Mouse (Mus musculus): Measurements from ENCODE around the gene Cdkl3.

Cdkl3 gene

DNA sequence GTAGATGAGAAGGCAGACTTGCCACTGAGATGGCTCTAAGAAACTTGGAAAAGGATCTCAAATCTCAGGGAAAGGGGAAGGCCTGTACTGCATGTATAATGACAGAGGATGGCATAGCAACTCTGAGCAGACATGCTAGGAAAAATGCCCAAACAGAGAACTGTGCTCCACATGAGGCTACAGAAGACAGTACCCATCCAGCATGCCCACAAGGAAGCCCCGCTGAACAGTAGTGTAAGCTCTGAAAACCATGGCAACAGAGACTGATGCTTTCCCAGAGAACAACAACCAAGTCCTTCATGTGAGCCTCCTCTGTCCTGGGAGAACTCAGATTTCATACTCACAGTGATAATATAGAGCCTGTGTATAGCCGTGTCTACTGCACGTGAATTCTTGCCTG is 50.7 kb downstream of the Cdkl3 start:
- ChIA-PET POLR2A (interaction anchor here in 2 of 4 experiments (0.6 to 1.3 kb wide), 3 partner anchors 20 to 286 kb away, joined by 3 to 4 read pairs (median 3); no protein-coding TSS in a partner anchor), CTCF (interaction anchor here in 1 of 4 experiments (0.6 kb wide), 1 partner anchor 12 kb away, joined by 4 read pairs; no protein-coding TSS in a partner anchor)

- CTCF ChIA-PET: interaction anchor here in 1 of 4 experiments (1.0 kb wide), 1 partner anchor 73 kb away, joined by 3 read pairs; no protein-coding TSS in a partner anchor
- POLR2A ChIA-PET: interaction anchor here in 1 of 4 experiments (0.9 to 1.3 kb wide), 2 partner anchors 33 to 36 kb away, joined by 3 read pairs; no protein-coding TSS in a partner anchor
These were observed 52.2 kb downstream of the Cdkl3 start for GRCm38 (mm10) chr11:52056198-52056597.

DNA sequence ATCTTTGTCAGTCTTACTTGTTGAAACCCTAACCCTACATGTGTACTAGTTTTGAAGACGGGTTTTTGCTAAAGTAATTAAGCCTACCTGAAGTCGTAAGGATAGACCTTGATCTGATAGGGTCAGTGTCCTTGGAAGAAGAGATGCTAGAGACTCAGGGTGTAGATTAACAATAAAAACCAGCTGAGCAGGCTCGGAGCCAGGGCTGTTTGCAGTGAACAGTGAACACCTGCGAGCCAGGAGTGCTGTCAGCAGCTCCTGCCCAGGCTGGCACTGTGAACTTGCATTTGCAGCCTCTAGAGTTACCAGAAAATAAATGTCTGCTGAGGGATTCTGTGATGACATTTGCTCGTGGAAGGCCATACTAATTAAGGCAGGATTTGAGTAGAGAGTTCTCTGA is 55.0 kb downstream of the Cdkl3 start:
- ChIA-PET CTCF (interaction anchor here in 2 of 4 experiments (1.1 to 1.4 kb wide), 2 partner anchors 92 to 241 kb away, joined by 3 read pairs; partner anchors contain the start of gene Cdkn2aipnl (in 1 of the 2)), POLR2A (interaction anchor here in 2 of 4 experiments (0.6 to 0.9 kb wide), 4 partner anchors 12 to 360 kb away, joined by 3 read pairs; no protein-coding TSS in a partner anchor)

DNA sequence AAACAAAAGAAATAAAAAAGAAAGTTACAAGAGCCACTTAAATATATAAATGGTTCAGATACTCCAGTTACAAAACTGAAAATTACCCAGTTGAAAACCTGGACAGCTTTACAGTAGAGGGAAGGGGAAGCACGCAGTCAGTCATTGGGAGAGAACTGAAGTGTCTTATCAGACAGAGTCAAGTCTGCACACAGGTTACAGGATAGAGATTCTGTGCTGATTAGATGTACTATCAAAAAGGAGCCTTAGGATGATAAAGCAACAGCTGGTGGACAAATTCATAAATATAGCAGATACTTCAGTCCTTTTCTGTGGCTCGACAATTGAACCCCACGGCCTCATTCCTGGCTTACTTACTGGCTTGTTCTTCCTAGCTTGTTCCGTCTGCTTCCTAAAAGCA is 56.3 kb downstream of the Cdkl3 start:
- CTCF ChIA-PET: interaction anchor here in 3 of 4 experiments (0.7 to 1.4 kb wide), 4 partner anchors 93 to 240 kb away, joined by 3 to 4 read pairs (median 4); partner anchors contain the start of gene Cdkn2aipnl (in 1 of the 3)
- POLR2A ChIA-PET: interaction anchor here in 3 of 4 experiments (0.6 to 1.5 kb wide), 5 partner anchors 11 to 346 kb away, joined by 3 to 5 read pairs (median 3); no protein-coding TSS in a partner anchor

- CTCF ChIA-PET: interaction anchor here in 3 of 4 experiments (0.7 to 1.0 kb wide), 3 partner anchors 67 to 275 kb away, joined by 3 to 4 read pairs (median 4); no protein-coding TSS in a partner anchor
These were observed 58.4 kb downstream of the Cdkl3 start for GRCm38 (mm10) chr11:52062406-52062805.

GRCm38 (mm10) chr11:52064398-52064797 is 60.4 kb downstream of the Cdkl3 start:
- POLR2A ChIA-PET: interaction anchor here in 1 of 4 experiments (1.2 kb wide), 1 partner anchor 29 kb away, joined by 3 read pairs; no protein-coding TSS in a partner anchor

More at GRCm38 (mm10) chr11:52062406-52062805, 58.4 kb downstream of the Cdkl3 start:
- POLR2A ChIA-PET: interaction anchor here in 1 of 4 experiments (0.8 kb wide), 1 partner anchor 9 kb away, joined by 3 read pairs; no protein-coding TSS in a partner anchor

DNA sequence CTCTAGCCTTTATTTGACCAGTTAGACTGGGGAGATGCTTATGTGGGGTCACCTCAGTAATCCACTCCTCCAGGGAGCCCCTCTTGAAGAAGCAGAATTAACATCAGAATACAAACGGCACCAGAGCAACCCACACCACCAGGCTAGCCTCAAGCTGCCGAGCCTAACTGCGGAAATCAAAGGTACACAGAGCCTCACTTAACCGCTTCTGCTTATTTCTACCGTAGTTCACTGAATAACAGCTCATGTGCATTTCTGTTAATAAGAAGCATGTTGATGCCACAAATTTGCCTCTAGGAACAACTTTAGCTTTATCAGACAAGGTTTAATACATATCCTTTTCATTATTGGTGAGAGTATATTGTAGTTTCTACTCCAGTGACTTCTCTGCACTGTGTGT is 61.8 kb downstream of the Cdkl3 start:
- CTCF ChIA-PET: interaction anchor here in 1 of 4 experiments (0.5 to 0.7 kb wide), 2 partner anchors 131 to 414 kb away, joined by 3 to 5 read pairs; no protein-coding TSS in a partner anchor
- POLR2A ChIA-PET: interaction anchor here in 2 of 4 experiments (0.7 to 1.6 kb wide), 2 partner anchors 10 to 24 kb away, joined by 3 to 5 read pairs; no protein-coding TSS in a partner anchor

More at GRCm38 (mm10) chr11:52064398-52064797, 60.4 kb downstream of the Cdkl3 start:
- CTCF ChIA-PET: no interaction called here

- CTCF ChIA-PET: interaction anchor here in 1 of 4 experiments (1.0 kb wide), 1 partner anchor 254 kb away, joined by 3 read pairs; no protein-coding TSS in a partner anchor
- POLR2A ChIA-PET: interaction anchor here in 1 of 4 experiments (1.2 kb wide), 1 partner anchor 13 kb away, joined by 3 read pairs; no protein-coding TSS in a partner anchor
These were observed 67.7 kb downstream of the Cdkl3 start for GRCm38 (mm10) chr11:52071768-52072167.

- ChIA-PET CTCF (no interaction called here), POLR2A (interaction anchor here in 1 of 4 experiments (0.6 kb wide), 1 partner anchor 468 kb away, joined by 5 read pairs; no protein-coding TSS in a partner anchor)
These were observed 69.6 kb downstream of the Cdkl3 start for GRCm38 (mm10) chr11:52073528-52074170.

DNA sequence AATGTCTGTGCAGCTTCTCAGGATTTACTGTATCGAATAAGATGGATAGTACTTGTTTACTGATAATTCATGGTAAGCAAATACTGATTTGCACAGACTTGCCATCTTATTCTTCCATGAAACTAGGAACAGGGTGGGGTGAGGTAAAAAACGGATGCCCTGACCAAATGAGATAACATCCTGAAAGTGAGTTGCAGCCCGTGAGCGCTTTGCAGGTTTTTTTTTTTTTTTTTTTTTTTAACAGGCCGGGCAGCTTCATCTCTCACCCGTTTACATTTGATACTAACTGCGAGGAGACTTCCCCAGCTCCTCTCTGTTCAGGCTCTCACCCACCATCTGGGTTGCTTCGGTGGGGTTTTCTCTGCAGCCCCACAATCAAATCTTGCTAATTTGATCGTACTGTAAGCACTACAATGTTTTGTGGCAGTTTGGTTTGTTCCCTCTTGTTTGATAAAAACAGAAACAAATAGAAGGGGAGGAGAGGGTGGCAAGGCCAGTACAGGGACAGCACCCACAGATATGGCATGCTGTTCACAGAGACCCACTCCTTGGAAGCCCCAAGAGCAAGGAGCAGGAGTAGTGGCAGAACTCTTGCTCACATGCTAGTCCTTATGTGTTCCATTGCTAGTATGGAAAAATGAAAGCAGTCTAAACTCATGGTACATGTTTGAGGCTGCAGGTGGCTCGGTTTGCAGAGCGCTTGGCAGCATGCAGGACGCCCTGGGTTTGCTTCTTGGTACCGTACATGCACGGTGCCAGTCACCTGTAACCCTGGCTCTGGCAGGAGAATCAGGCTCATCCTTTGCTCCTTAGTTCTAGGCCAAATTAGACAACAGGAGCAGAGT is 70.8 kb downstream of the Cdkl3 start:
- POLR2A ChIA-PET: interaction anchor here in 2 of 4 experiments (0.8 to 2.3 kb wide), 4 partner anchors 9 to 266 kb away, joined by 3 to 6 read pairs (median 4); partner anchors contain the start of gene Ppp2ca (in 1 of the 2)
- CTCF ChIA-PET: interaction anchor here in 1 of 4 experiments (0.6 kb wide), 2 partner anchors 46 to 1552 kb away, joined by 3 to 7 read pairs; no protein-coding TSS in a partner anchor

GRCm38 (mm10) chr11:52075794-52076633 is 72.0 kb downstream of the Cdkl3 start:
- POLR2A ChIA-PET: interaction anchor here in 2 of 4 experiments (0.8 to 2.3 kb wide), 5 partner anchors 10 to 265 kb away, joined by 3 to 6 read pairs (median 3); partner anchors contain the start of gene Ppp2ca (in 1 of the 2)
- CTCF ChIA-PET: interaction anchor here in 3 of 4 experiments (0.6 to 1.0 kb wide), 5 partner anchors 20 to 238 kb away, joined by 3 to 7 read pairs (median 3); no protein-coding TSS in a partner anchor

- POLR2A ChIA-PET: interaction anchor here in 2 of 4 experiments (0.7 to 2.3 kb wide), 5 partner anchors 22 to 153 kb away, joined by 3 to 6 read pairs (median 3); partner anchors contain the start of gene Ppp2ca (in 2 of the 2)
- CTCF ChIA-PET: interaction anchor here in 3 of 4 experiments (0.5 to 1.1 kb wide), 7 partner anchors 14 to 810 kb away, joined by 3 to 7 read pairs (median 3); no protein-coding TSS in a partner anchor
These were observed 72.8 kb downstream of the Cdkl3 start for GRCm38 (mm10) chr11:52076742-52077352.

GRCm38 (mm10) chr11:52077939-52078338 is 73.9 kb downstream of the Cdkl3 start:
- ChIA-PET CTCF (interaction anchor here in 1 of 4 experiments (1.1 kb wide), 1 partner anchor 13 kb away, joined by 3 read pairs; no protein-coding TSS in a partner anchor), POLR2A (interaction anchor here in 1 of 4 experiments (0.9 kb wide), 1 partner anchor 152 kb away, joined by 3 read pairs; no protein-coding TSS in a partner anchor)

- ChIA-PET CTCF (interaction anchor here in 1 of 4 experiments (0.6 kb wide), 1 partner anchor 107 kb away, joined by 3 read pairs; no protein-coding TSS in a partner anchor), POLR2A (interaction anchor here in 2 of 4 experiments (0.6 to 1.2 kb wide), 2 partner anchors 11 to 72 kb away, joined by 3 read pairs; no protein-coding TSS in a partner anchor)
These were observed 76.0 kb downstream of the Cdkl3 start for GRCm38 (mm10) chr11:52079978-52080377.

DNA sequence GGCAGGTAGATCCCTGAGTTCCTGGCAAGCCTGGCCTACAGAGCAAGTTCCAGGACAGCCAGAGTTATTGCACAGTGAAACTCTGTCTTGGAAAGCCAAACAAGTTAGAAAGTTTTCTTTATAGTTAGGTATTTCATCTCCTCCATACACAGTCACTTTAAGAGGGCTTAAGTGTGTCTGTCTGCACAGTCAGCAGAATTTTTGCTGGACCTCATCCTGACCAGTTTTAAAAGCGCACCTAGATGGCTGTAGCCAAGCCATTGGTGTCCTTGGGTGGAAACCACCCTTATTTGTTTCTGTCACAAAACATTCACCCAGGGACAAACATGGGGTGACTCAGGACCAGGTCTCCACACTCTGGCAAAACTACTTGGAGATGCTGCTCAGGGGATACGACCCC is 76.6 kb downstream of the Cdkl3 start:
- POLR2A ChIA-PET: interaction anchor here in 1 of 4 experiments (0.6 kb wide), 1 partner anchor 11 kb away, joined by 3 read pairs; no protein-coding TSS in a partner anchor

GRCm38 (mm10) chr11:52085857-52086203 is 81.8 kb downstream of the Cdkl3 start:
- POLR2A ChIA-PET: no interaction called here
- CTCF ChIA-PET: no interaction called here

More for the DNA sequence above, 76.6 kb downstream of the Cdkl3 start:
- CTCF ChIA-PET: no interaction called here
